8 mouse cellular contexts compared by ENCODE assay signal in genomic region chr5:143000654-143001500, GRCm38 (mm10). TPM values are rescaled to one million over a fixed set of nuclear protein-coding genes. Genes with fewer than 3 reads are reported as not detected.
DNase-seq lines count a peak whose midpoint lies in the region; ATAC-seq lines count a peak whose summit lies in the region.

No protein-coding gene starts in this region.

- no peak overlapping the region for H3K4me3 ChIP-seq in liver, embryonic 12.5 days

- H3K4me2 ChIP-seq in liver, embryonic 12.5 days: no peak overlapping the region

- 50% methylated on average over 9 of the region's 9 CpGs for WGBS in liver, embryonic 12.5 days (ENCODE audit: insufficient replicate concordance)

- peak; percentile 80 for DNase-seq in 3T3-L1 (ENCODE audit: low read depth, low spot score)
- DNase-seq in adipocyte (ENCODE audit: low spot score): peak; percentile 34
- peak; percentile 20 to 65 for DNase-seq in gastrocnemius, postnatal 4 days (ENCODE audit: low spot score in 2 of 2)
- peak; percentile 22 for DNase-seq in kidney, adult 9 months
- peak; percentile 22 for DNase-seq in splenic B cell, adult 2 months (ENCODE audit: low read depth, low spot score)
- no peak for DNase-seq in adrenal gland, adult 18-20 months (ENCODE audit: low spot score in 2 of 2)

- peak overlapping the region; percentile 65 for H3K27ac ChIP-seq in liver, embryonic 12.5 days

- peaks cover 46% of the 10 kb centered on the region for H3K36me3 ChIP-seq in liver, embryonic 12.5 days
- peaks cover 2% of the 10 kb centered on the region; the same call in 1 of the 2 replicates for H3K36me3 ChIP-seq in splenic B cell, adult 2 months (ENCODE audit: control insufficient read depth, insufficient read depth, low read length, poor library complexity, severe bottlenecking)

- H3K9me3 ChIP-seq in liver, embryonic 12.5 days (replicated peaks): no peaks in the 10 kb centered on the region

- no peaks in the 10 kb centered on the region for H3K27me3 ChIP-seq in liver, embryonic 12.5 days (replicated peaks)
- no peaks in the 10 kb centered on the region for H3K27me3 ChIP-seq in splenic B cell, adult 2 months (ENCODE audit: control insufficient read depth, insufficient read depth, low read length, poor library complexity, severe bottlenecking)

- no peak for ATAC-seq in liver, embryonic 12.5 days
- no peak for ATAC-seq in megakaryocyte-erythroid progenitor cell, adult 5-6 weeks (replicated peaks; ENCODE audit: low FRiP score, low TSS enrichment, poor library complexity, severe bottlenecking)

- H3K4me1 ChIP-seq in liver, embryonic 12.5 days: peaks cover 32% of the 10 kb centered on the region

- 0 out of 2 replicates have a peak overlapping the region, but pooled peaks have one; percentile 5 for H3K9ac ChIP-seq in liver, embryonic 12.5 days

RNA-seq across cellular contexts. Expression of gene Fscn1, which starts 40.7 kb away (rescaled TPM):
- 100 to 1,000 TPM; 182 to 208 TPM for total RNA-seq in gastrocnemius, postnatal 4 days (2021)
- 69.1 and 69.4 TPM in 2 replicates for polyA plus RNA-seq in liver, embryonic 12.5 days (2016; fragmentation: Nextera tagmentation; extraction: Ambion mirVana)
- 0.17 TPM in 1 of 2 replicates, not detected in the other for total RNA-seq in megakaryocyte-erythroid progenitor cell, adult 5-6 weeks (2014; fragmentation: Nextera tagmentation)
- 0.11 TPM in 1 of 2 replicates, not detected in the other for total RNA-seq in megakaryocyte-erythroid progenitor cell, adult 5-6 weeks (2017)
- 10 to 100 TPM; 17.3 to 25.6 TPM for total RNA-seq in adrenal gland, adult 18-20 months (2021)

Comparison
In these comparisons a context has a peak if more than half of its experiments do, and no peak if none do; other contexts are left out.
1. DNase-seq: peak in 3T3-L1 (single experiment), adipocyte (single experiment), gastrocnemius, postnatal 4 days (2 of 2), kidney, adult 9 months (single experiment) and splenic B cell, adult 2 months (single experiment); none in adrenal gland, adult 18-20 months (0 of 2).
2. RNA of gene Fscn1, which starts 40.7 kb away (total RNA-seq): 182 to 208 TPM in gastrocnemius, postnatal 4 days and 17.3 to 25.6 TPM in adrenal gland, adult 18-20 months; 0.11 to 0.17 TPM in megakaryocyte-erythroid progenitor cell, adult 5-6 weeks; every median in the first group is over 10 times any median in the second.